Mouse (Mus musculus): ENCODE data around the gene Akr1c14.
"Not testable (repeated sequence)": the region's sequence is repeated elsewhere in the genome, so short reads cannot be mapped to it uniquely, and the experiment has no call there.

Akr1c14 gene

GRCm38 (mm10) chr13:4119181-4119904, 70.5 kb downstream of the Akr1c14 start:
- DNase-seq (ENCODE audit: low read depth in 2 of 2, low spot score in 2 of 2), result no peak

DNA sequence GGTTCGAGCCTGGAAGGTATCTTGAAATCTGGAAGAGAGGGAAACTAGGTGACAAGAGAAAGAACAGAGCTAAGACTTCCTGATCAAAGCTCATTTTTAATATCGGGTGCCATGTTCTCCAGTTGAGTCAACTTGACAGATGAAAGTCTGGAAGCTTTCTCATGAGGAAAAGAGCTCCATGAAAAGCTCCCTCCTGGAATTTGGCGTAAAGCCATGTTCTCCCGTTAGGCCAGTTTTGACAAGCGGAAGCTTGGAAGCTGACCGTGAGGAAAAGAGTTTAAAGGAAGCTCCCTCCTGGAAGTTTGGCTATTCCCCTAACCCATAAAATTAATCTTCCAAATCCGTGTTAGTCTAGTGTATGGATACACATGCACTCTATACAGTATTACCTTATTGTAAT, 74.3 kb downstream of the Akr1c14 start:
- DNase-seq (ENCODE audit: low read depth in 2 of 2, low spot score in 2 of 2), result no peak

DNA sequence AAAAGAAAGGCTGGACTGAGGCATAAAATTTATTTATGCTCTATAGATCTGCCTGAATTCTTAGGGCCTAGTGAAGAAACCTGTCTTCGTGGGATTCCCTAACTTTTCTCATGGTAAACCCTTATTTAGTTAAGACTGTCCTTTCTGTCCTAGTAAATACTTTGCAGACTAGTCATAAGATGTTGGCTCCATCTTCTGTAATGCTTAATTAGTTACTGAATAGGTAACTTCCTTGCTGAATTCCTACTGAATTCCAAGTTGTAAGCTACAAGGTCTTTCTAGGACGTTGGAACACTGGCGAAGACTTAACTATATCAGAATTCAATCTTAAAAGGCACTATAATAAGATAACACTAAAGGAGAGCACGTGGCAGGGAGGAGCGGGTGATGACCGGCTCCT, 75.7 kb downstream of the Akr1c14 start:
- DNase-seq (ENCODE audit: low read depth in 2 of 2, low spot score in 2 of 2), result not testable (repeated sequence)

DNA sequence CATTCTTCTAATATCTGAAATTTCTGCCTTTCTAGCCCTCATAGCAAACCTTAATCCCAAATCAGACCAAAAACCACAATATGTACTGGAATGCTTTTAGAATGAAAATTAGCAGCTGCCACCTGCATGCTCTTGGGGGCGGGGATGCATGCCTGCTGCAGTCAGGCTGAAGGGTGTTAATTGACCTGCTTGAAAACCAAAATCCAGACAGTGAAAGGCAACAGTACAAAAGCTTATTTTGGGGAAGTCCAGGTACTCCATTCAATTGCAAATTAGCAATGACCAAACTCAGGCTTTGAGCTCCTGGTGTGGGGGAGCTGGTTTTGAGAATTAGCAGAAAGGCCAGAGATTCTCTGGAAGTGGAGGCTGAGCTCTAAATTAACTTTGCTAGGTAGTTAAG, 77.0 kb downstream of the Akr1c14 start:
- DNase-seq (ENCODE audit: low read depth in 2 of 2, low spot score in 2 of 2), result not testable (repeated sequence)

DNA sequence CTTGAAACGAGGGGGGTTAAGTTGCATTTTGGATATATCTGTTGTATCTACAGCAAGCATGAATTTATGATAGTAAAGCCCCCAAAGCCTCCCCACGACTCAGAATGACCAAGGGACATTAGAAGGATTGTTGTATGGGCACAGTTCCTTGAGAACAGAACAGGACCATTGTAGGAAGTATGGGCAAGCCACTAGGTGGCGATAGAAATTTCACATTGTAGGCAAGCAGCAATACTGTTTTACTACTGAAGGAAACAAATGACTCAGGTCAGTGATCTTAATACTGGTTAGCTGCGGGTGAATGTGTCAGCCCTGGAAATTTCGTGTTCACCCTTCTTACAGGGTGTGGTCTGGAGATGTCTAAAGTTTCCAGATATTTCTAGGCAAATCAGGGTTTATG, 80.3 kb downstream of the Akr1c14 start:
- DNase-seq (ENCODE audit: low read depth in 2 of 2, low spot score in 2 of 2), result no peak

DNA sequence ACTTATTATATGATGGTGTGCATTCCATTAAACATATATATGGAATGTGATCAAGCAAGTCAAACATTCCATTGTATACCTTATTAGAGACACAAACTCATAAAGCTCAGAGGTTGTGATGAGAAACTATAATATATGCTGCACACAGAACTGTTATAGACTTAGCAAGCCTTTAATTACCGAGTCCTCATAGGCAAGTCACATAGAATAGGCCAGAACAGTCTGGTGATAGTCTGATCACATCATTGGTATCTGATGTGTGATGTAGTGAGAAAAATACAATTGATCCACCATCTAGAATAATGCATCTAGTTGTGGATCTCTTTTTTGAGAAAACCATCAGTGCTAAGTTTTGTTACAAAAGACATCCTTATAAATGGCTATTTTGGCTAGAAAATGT, 82.5 kb downstream of the Akr1c14 start:
- DNase-seq (ENCODE audit: low read depth in 2 of 2, low spot score in 2 of 2), result no peak

- DNase-seq (ENCODE audit: low read depth in 2 of 2, low spot score in 2 of 2), result no peak
Measured at GRCm38 (mm10) chr13:4131721-4132120, 82.9 kb downstream of the Akr1c14 start.

DNA sequence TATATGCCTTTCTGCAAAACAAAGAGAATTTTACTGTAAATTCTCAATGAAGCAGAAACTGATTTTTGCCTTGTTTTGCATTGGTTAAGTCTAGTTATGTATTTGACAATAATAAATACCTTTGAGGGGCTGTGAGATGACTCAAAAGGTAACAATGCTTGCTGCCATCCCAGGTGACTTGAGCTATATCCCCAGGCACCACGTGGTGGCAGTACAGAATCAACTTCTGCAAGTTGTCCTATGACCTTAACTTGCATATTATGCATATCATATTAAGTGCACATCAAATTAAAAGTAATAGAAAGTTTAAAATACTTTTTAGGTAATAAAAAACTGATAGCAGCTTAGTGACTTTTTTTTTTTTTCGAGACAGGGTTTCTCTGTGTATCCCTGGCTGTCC, 84.3 kb downstream of the Akr1c14 start:
- no peak for DNase-seq (ENCODE audit: low read depth in 2 of 2, low spot score in 2 of 2)

Data from CD8-positive naive resting alpha-beta T cell, adult 2 months (primary cell).